Mouse (Mus musculus): ENCODE results near the gene Aloxe3. TPM values are rescaled to one million over a fixed set of nuclear protein-coding genes. Genes with fewer than 3 reads are reported as not detected.

Aloxe3 gene
- polyA plus RNA-seq, 1 experiment: 0.01 TPM

- H3K36me3 ChIP-seq (ENCODE audit: control insufficient read depth, insufficient read depth): no peaks in the 10 kb centered on the region
- H3K79me2 ChIP-seq (ENCODE audit: control insufficient read depth, insufficient read depth): no peaks in the 10 kb centered on the region
- no peak for TF ChIP-seq CEBPB (IDR thresholded peaks at IDR 0.05; ENCODE audit: insufficient read depth, poor library complexity, severe bottlenecking)
- no peak for TF ChIP-seq E2F4 (IDR thresholded peaks at IDR 0.05; ENCODE audit: insufficient read depth)
- TF ChIP-seq MYOG (IDR thresholded peaks at IDR 0.05; ENCODE audit: control insufficient read depth in 1 of 3, insufficient read depth in 1 of 3, insufficient read length in 2 of 3, low read depth in 2 of 3): no peak
- TF ChIP-seq REST (IDR thresholded peaks at IDR 0.05; ENCODE audit: insufficient read depth, insufficient read length): no peak
- no peak for TF ChIP-seq POLR2AphosphoS2 (IDR thresholded peaks at IDR 0.05; ENCODE audit: insufficient read length, low read depth)
- no peak for TF ChIP-seq POLR2A (IDR thresholded peaks at IDR 0.05; ENCODE audit: insufficient read length, low read depth)
- no peak for TF ChIP-seq TCF12 (IDR thresholded peaks at IDR 0.05; ENCODE audit: insufficient read depth, poor library complexity, severe bottlenecking)
- no peak for TF ChIP-seq MAX (IDR thresholded peaks at IDR 0.05; ENCODE audit: low read depth)
- no peak for TF ChIP-seq SRF (IDR thresholded peaks at IDR 0.05; ENCODE audit: control insufficient read depth, insufficient read length, low read depth)
- TF ChIP-seq TCF3 (IDR thresholded peaks at IDR 0.05; ENCODE audit: insufficient read length, low read depth): no peak
Observed at GRCm38 (mm10) chr11:69114621-69115020, 11.1 kb upstream of the Aloxe3 start.

GRCm38 (mm10) chr11:69116843-69117242, 8.9 kb upstream of the Aloxe3 start:
- Histone ChIP-seq H3K79me2 (ENCODE audit: control insufficient read depth, insufficient read depth) (no peaks in the 10 kb centered on the region), H3K4me2 (ENCODE audit: low read depth) (peak overlapping the region; percentile 99), H3ac (ENCODE audit: control insufficient read depth, insufficient read length) (no peak overlapping the region), H3K36me3 (ENCODE audit: control insufficient read depth, insufficient read depth) (no peaks in the 10 kb centered on the region), H3K27me3 (ENCODE audit: control insufficient read depth, insufficient read depth, insufficient read length) (no peaks in the 10 kb centered on the region), H3K4me3 (peak overlapping the region; percentile 40)
- TF ChIP-seq POLR2A (IDR thresholded peaks at IDR 0.05; ENCODE audit: insufficient read length, low read depth) (no peak), TCF12 (IDR thresholded peaks at IDR 0.05; ENCODE audit: insufficient read depth, poor library complexity, severe bottlenecking) (no peak), MYOD1 (IDR thresholded peaks at IDR 0.05; ENCODE audit: control insufficient read depth in 1 of 3, insufficient read length in 2 of 3, low read depth in 2 of 3) (no peak), USF1 (IDR thresholded peaks at IDR 0.05; ENCODE audit: low read depth) (no peak), CEBPB (IDR thresholded peaks at IDR 0.05; ENCODE audit: insufficient read depth, poor library complexity, severe bottlenecking) (no peak), MAX (IDR thresholded peaks at IDR 0.05; ENCODE audit: low read depth) (no peak), REST (IDR thresholded peaks at IDR 0.05; ENCODE audit: insufficient read depth, insufficient read length) (no peak)

More at GRCm38 (mm10) chr11:69114621-69115020, 11.1 kb upstream of the Aloxe3 start:
- no peak overlapping the region for H3ac ChIP-seq (ENCODE audit: control insufficient read depth, insufficient read length)
- H3K27me3 ChIP-seq (ENCODE audit: control insufficient read depth, insufficient read depth, insufficient read length): no peaks in the 10 kb centered on the region
- no peak overlapping the region for H3K4me3 ChIP-seq
- H3K4me2 ChIP-seq (ENCODE audit: low read depth): no peak overlapping the region

GRCm38 (mm10) chr11:69117737-69118695, 7.7 kb upstream of the Aloxe3 start:
- peak overlapping the region; percentile 40 for H3K4me3 ChIP-seq
- peak overlapping the region; percentile 99 for H3K4me2 ChIP-seq (ENCODE audit: low read depth)
- TF ChIP-seq MYOG (IDR thresholded peaks at IDR 0.05; ENCODE audit: control insufficient read depth in 1 of 3, insufficient read depth in 1 of 3, insufficient read length in 2 of 3, low read depth in 2 of 3) (peak in 1 of 3 experiments; percentile 44), CEBPB (IDR thresholded peaks at IDR 0.05; ENCODE audit: insufficient read depth, poor library complexity, severe bottlenecking) (no peak), MYOD1 (IDR thresholded peaks at IDR 0.05; ENCODE audit: control insufficient read depth in 1 of 3, insufficient read length in 2 of 3, low read depth in 2 of 3) (peak in 1 of 3 experiments; percentile 39)
- no peaks in the 10 kb centered on the region for H3K27me3 ChIP-seq (ENCODE audit: control insufficient read depth, insufficient read depth, insufficient read length)
- no peaks in the 10 kb centered on the region for H3K36me3 ChIP-seq (ENCODE audit: control insufficient read depth, insufficient read depth)
- H3K79me2 ChIP-seq (ENCODE audit: control insufficient read depth, insufficient read depth): no peaks in the 10 kb centered on the region
- H3ac ChIP-seq (ENCODE audit: control insufficient read depth, insufficient read length): peak overlapping the region; percentile 42

- peak overlapping the region; percentile 40 for H3K4me3 ChIP-seq
- H3K27me3 ChIP-seq (ENCODE audit: control insufficient read depth, insufficient read depth, insufficient read length): no peaks in the 10 kb centered on the region
- no peaks in the 10 kb centered on the region for H3K36me3 ChIP-seq (ENCODE audit: control insufficient read depth, insufficient read depth)
- no peak overlapping the region for H3ac ChIP-seq (ENCODE audit: control insufficient read depth, insufficient read length)
- peak overlapping the region; percentile 99 for H3K4me2 ChIP-seq (ENCODE audit: low read depth)
- TF ChIP-seq TCF3 (IDR thresholded peaks at IDR 0.05; ENCODE audit: insufficient read length, low read depth): no peak
- TF ChIP-seq MAX (IDR thresholded peaks at IDR 0.05; ENCODE audit: low read depth): no peak
- no peak for TF ChIP-seq TCF12 (IDR thresholded peaks at IDR 0.05; ENCODE audit: insufficient read depth, poor library complexity, severe bottlenecking)
- TF ChIP-seq MYOG (IDR thresholded peaks at IDR 0.05; ENCODE audit: control insufficient read depth in 1 of 3, insufficient read depth in 1 of 3, insufficient read length in 2 of 3, low read depth in 2 of 3): no peak
- no peaks in the 10 kb centered on the region for H3K79me2 ChIP-seq (ENCODE audit: control insufficient read depth, insufficient read depth)
Observed at GRCm38 (mm10) chr11:69118765-69119164, 6.9 kb upstream of the Aloxe3 start.

GRCm38 (mm10) chr11:69119446-69120155, 6.1 kb upstream of the Aloxe3 start:
- Histone ChIP-seq H3K4me3 (no peak overlapping the region), H3K27me3 (ENCODE audit: control insufficient read depth, insufficient read depth, insufficient read length) (no peaks in the 10 kb centered on the region), H3ac (ENCODE audit: control insufficient read depth, insufficient read length) (no peak overlapping the region), H3K4me2 (ENCODE audit: low read depth) (no peak overlapping the region), H3K79me2 (ENCODE audit: control insufficient read depth, insufficient read depth) (no peaks in the 10 kb centered on the region), H3K36me3 (ENCODE audit: control insufficient read depth, insufficient read depth) (no peaks in the 10 kb centered on the region)
- TF ChIP-seq MAX (IDR thresholded peaks at IDR 0.05; ENCODE audit: low read depth): no peak
- no peak for TF ChIP-seq MYOD1 (IDR thresholded peaks at IDR 0.05; ENCODE audit: control insufficient read depth in 1 of 3, insufficient read length in 2 of 3, low read depth in 2 of 3)
- TF ChIP-seq POLR2A (IDR thresholded peaks at IDR 0.05; ENCODE audit: insufficient read length, low read depth): no peak
- TF ChIP-seq CEBPB (IDR thresholded peaks at IDR 0.05; ENCODE audit: insufficient read depth, poor library complexity, severe bottlenecking): no peak
- no peak for TF ChIP-seq USF1 (IDR thresholded peaks at IDR 0.05; ENCODE audit: low read depth)
- no peak for TF ChIP-seq MYOG (IDR thresholded peaks at IDR 0.05; ENCODE audit: control insufficient read depth in 1 of 3, insufficient read depth in 1 of 3, insufficient read length in 2 of 3, low read depth in 2 of 3)
- TF ChIP-seq TCF12 (IDR thresholded peaks at IDR 0.05; ENCODE audit: insufficient read depth, poor library complexity, severe bottlenecking): no peak
- TF ChIP-seq E2F4 (IDR thresholded peaks at IDR 0.05; ENCODE audit: insufficient read depth): no peak
- no peak for TF ChIP-seq POLR2AphosphoS2 (IDR thresholded peaks at IDR 0.05; ENCODE audit: insufficient read length, low read depth)
- TF ChIP-seq REST (IDR thresholded peaks at IDR 0.05; ENCODE audit: insufficient read depth, insufficient read length): no peak
- no peak for TF ChIP-seq SRF (IDR thresholded peaks at IDR 0.05; ENCODE audit: control insufficient read depth, insufficient read length, low read depth)
- TF ChIP-seq TCF3 (IDR thresholded peaks at IDR 0.05; ENCODE audit: insufficient read length, low read depth): no peak

Measured in myocyte (in vitro differentiated cells).